Mouse (Mus musculus) urinary bladder, postnatal 25 days (tissue): ENCODE data around the gene Itih1.

ENCODE experiments used
- DNase-seq: peaks from one replicate; pipeline ENCODE4 v3.0.0; 2022; ENCODE audit warnings: low spot score

The Itih1 gene

GRCm38 (mm10) chr14:30943038-30943437 is at the start of gene Itih1:
Gene Itih1 (minus strand): TSS chr14:30943289.
- DNase-seq = no peak

DNA sequence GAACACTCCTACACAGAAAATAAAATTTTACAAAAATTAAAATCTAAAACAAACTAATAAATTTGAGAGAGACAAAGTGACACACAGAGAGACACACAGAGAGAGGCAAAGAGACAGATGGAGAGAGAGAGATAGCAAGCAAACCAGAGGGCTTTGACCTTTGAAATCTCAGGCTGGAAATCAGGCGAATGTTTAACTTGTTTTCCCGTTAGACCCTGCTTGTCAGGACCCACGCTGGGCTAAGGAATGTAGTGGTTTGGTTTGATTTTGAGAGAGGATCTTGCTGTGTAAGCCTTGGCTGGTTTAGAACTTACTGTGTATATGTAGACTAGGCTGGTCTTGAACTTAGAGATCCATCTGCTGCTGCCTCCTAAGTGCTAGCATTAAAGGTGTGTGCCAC is 33.1 kb upstream of the Itih1 start:
- DNase-seq = no peak

GRCm38 (mm10) chr14:30974204-30974603 is 31.1 kb upstream of the Itih1 start:
- DNase-seq = peak; percentile 11

DNA sequence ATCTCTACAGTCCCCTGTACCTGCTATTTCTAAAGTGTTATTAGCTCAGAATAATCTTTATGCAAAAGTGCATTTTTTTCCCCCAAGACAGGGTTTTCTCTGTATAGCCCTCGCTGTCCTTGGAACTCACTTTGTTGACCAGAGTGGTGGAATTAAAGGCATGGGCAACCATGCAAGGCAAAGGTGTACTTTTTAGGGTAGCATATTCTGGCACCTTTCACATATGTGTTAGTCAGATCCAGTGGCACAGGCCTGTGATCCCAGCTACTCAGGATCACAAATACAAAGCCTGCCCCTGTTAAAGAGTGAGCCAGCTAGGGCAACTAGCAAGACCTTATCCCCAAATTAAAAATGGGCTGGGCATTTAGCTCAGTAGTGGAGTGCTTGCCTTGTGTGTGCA is 17.3 kb upstream of the Itih1 start:
- DNase-seq = no peak

GRCm38 (mm10) chr14:30959031-30959430 is 15.9 kb upstream of the Itih1 start:
- DNase-seq = no peak

DNA sequence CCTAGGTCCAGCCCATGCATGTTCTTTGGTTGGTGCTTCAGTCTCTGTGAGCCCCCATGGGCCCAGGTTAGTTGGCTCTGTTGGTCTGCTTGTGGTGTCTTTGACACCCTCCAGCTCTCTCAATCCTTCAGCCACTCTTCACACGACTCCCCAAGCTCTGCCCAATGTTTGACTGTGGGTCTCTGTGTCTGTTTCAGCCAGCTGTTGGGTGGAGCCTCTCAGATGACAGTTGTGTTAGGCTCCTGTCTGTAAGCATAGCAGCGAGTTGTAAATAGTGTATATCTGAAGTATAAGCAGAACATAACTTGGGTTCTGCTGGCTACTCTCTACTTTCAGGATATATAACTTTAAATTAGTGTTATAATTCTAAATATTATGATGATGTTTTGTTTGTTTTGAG is 15.4 kb upstream of the Itih1 start:
- no peak for DNase-seq

DNA sequence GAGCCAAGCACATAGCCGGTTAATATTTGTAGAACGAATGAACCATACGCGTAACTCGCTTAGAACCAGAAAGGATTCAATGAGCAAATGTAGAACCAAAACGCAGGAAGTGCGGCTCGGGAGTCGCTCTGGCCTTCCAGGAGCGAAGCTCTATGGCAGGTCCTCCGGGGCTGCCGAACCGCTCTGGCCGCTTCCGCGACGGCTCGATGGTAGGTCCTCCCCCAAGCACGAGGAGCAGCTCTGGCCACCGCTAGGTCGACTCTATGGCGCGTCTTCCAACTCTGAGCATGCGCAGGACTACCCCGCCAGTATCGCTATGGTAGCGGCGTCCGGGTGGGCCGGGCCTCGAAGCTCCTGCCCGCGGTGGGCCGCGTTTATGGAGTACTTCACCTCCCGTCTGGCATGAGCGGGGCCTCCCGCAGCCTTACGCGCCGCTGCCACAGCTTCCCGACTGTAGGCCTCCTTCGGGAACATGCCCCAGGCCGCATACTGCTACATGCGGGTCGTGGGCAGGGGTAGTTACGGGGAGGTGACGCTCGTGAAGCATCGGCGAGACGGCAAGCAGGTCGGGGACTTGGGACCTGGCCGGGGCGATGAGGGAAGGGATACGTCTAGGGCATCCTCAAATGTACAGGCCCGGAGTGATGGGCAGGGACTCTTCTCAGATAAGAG is 8.2 kb upstream of the Itih1 start, which contains the start of gene Nek4:
TSS of gene Nek4 (plus strand) at position 224 of the 672 bp plus-strand sequence.
- DNase-seq = peak; percentile 90

DNA sequence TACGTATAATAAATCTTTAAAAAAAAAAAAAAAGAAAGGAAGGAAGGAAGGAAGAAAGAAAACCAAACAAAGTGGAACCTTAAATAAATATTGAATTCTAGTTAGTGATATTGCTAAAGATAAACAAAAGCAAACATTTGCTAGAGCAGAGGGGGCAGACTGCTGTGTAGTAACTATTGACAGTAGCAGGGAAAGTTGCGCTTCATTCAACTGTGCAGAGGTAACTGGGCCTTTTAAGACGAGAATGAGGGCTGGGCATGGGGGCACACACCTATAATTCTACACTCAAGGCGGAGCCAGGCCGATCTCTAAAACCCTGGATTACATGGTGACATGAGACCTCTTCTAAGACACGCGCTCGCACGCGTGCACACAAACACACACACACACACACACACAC is 6.9 kb upstream of the Itih1 start:
- DNase-seq = no peak

DNA sequence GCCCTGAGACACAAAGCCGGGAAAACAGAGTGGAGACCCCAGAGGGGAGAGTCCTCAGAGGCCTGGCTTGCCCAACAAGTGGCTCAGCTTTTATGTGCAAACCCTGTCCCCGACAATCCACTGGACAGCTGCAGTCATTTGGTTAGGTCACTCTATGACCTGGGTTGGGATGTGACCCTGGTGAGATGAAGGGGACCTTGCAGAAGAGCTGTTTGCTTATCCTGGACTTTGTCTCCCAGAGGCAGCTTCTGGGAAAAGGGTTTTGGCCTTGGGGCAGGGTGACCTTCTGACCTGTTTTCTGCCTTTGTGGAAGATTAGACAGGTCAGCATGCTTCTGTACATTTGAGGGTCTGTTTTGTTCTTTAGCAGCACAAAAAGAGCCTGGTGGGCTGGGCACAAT is 1.7 kb upstream of the Itih1 start:
- no peak for DNase-seq

- peak; percentile 48 for DNase-seq
Observed at GRCm38 (mm10) chr14:30943860-30944674, 978 bp upstream of the Itih1 start.

GRCm38 (mm10) chr14:30942254-30942653 is 835 bp downstream of the Itih1 start:
- no peak for DNase-seq

GRCm38 (mm10) chr14:30933351-30933750 is 9.7 kb downstream of the Itih1 start:
- DNase-seq = no peak

DNA sequence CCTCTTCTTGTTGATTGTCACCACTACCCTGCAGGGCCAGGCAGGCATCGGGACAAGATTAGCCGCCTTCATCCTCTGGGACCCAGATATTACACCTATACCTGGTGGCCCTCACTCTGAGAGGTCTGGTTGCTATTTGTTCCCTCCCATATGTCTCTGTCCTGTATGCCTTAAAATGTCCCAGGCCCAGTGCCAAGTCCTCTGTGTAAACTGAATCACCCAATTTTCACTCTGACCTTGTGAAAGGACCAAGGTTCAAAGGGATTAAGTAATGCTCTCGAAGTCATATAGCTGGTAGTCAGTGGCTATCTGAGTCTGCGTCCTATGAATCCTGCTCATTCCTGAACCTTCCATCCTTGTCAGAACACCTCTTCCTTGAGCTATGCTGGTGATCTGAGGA is 12.7 kb downstream of the Itih1 start:
- DNase-seq = no peak

DNA sequence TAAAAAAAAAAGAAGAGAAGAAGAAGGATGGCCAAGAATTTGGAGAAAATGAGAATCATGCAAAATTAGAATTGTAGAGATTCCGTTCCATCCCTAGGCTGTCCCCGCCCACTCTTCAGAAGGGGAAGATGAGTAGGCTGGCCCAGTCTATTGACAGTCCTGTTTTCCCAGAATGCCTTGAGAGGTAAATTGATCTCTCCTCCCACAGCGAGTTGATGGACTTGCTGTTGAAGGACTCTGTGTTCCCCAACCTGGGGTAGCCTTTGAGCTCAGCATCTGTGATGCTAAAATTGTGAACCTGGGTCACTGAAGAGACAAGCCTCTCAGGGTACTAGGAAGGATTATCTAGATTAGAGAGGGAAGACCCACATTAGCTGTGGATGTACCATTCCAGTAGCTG is 17.6 kb downstream of the Itih1 start:
- no peak for DNase-seq

DNA sequence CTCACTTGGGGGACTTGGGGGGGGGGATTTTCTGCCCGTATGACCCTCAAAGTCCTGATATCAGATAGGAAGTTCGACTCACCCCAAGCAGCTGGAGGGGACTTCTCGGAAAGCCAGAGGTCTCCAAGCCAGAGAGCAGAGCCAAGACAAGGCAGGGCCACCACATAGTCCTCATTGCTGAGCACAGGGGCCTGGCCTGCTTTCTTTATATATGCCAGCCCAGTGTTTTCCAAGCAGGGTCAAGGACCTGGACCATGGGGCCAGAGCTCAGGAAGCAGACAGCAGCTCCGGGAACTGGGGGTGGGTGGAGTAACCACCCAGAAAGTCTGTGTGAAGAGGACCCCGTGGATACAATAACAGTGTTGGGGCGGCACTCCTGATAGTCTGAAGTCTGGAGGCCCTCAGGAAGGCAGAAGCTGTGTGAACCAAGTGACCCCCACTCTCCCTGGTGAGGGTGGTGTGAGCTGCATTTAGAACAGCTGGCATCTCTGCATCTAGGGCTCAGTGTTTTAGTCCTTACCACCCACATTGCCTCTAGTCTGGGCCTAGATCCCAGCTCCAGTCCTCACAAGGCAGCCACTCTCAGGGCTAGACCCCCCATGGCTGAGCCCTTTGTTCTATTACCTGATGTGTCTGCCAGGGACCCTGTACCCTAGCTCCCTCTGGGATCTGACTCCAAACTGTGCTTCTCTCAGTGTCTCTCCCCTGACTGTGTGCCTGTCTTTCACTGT is 19.5 kb downstream of the Itih1 start, which contains the start of gene Itih3:
TSS of gene Itih3 (minus strand) at position 386 of the 731 bp plus-strand sequence.
- no peak for DNase-seq

DNA sequence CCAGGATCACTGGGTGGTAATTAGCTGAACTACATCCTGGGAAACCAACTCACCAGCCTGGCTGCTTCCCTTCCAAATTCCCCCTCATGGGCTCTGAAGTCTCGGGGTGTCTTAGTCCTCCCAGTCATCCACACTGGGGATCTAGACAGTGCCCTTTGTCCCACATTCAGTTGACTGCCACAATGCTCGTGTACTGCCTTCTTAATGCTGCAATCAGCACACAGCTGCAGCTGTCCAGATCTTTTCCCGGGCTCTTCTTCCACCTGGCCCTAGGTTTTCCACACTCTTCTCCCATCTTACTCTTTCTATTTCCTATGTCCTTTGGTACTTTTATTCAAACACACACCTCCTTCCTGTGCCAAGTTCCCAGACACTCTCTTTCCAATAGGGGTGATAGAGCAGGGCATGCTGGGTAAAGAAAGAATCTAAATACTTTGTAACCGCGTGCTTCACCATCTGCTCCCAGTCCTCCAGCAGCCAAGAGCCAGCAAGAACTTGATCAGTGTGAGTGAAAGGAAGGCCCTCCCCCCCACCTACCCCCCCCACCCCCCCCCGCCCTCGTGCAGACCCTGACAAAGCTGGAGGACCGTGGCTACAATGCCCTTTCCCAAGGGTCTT is 20.9 kb downstream of the Itih1 start:
- DNase-seq = no peak

- no peak for DNase-seq
Observed at GRCm38 (mm10) chr14:30916516-30916915, 26.6 kb downstream of the Itih1 start.

- no peak for DNase-seq
Observed at GRCm38 (mm10) chr14:30913404-30913803, 29.7 kb downstream of the Itih1 start.

DNA sequence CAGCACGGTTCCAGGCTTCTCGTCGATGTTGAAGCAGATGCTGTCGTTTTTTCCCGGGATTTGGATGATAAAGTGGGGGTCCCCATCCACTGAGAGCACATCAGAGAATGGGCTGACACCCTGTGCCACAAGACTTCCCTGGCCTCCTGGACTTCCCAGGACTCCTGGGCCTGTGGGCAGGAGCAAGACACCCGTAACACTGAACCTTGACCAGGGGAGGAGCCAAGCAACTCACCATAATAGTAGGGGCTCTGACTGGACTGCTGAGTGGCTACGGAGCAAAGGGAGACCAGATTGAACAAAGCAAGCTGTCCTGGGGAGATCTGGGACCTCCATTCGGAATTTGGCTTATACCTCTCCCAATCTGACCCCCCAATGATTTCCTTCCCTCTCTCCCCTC is 30.4 kb downstream of the Itih1 start:
- DNase-seq = no peak

DNA sequence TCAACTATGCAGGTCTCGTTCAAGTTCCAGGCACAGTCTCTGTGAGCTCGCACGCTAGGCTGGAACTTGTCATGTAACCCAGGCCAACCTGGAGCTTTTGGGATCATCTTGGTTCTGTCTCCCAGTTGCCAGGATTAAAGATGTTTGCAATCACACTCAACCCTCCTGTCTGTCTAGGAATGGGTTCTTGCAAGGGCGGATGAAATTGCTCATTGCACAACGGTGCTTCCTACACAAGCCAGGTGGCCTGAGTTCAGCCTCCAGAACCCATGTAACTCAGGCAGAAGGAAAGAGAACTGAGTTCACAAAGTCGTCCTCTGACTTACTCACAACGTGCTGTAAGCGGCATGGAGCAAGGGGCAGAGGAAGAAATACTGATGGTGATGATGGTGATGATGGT is 31.9 kb downstream of the Itih1 start:
- DNase-seq = no peak

DNA sequence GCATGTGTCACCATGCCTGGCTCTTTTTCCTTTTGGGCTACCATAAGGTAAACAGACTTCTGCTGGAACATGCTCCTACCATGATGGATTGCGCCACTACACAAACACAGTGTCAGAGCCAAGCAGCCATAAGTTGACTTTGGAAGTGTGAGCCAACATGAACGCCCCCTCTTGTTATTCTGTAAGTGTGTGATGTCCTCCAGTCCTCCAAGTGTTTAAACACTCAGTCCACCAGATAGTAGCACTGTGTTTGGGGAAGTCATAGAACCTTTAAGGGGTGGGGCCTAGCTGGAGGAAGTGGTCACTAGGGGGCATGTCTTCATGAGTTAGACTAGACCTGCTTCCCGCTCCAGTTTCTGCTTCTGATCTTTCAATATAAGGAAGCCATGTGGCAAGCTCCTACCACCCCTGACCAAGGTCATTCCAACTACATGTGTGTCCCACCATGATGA is 35.2 kb downstream of the Itih1 start:
- no peak for DNase-seq

GRCm38 (mm10) chr14:30906001-30906400 is 37.1 kb downstream of the Itih1 start:
- no peak for DNase-seq
